Mouse (Mus musculus): ENCODE data around the gene Gm15097.
"Not testable (repeated sequence)": the region's sequence is repeated elsewhere in the genome, so short reads cannot be mapped to it uniquely, and the experiment has no call there.

Gene Gm15097

DNA sequence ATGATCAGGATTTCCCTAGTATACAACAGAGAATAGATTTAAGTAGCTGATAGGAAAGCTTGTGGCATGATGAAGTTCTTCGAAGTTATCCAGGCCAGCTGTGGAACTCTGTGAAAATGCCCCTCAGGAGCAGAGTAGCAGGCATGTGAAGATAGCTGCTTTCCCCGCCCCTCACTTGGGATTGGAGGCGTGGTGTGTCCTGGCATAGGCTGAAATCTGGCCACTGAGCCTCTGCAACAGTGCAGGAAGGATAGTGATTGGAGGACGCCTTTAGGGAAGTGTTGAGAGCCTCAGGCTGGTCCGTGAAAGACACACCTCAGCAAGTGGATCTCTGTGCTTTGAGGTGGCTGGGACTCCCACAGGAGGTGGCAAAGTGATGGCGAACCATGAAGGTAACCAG lies at the start of gene Gm15097:
Gm15097 (plus strand) TSS at position 301 of the 400 bp plus-strand sequence.
- DNase-seq: not testable (repeated sequence)

GRCm38 (mm10) chrX:149762853-149763252 lies 21.4 kb upstream of the Gm15097 start:
- peak; percentile 0 for DNase-seq

- not testable (repeated sequence) for DNase-seq
These were observed 26.9 kb downstream of the Gm15097 start for GRCm38 (mm10) chrX:149811178-149811577.

Data from thymus, postnatal 25 days (tissue).